In the genomic region with DNA sequence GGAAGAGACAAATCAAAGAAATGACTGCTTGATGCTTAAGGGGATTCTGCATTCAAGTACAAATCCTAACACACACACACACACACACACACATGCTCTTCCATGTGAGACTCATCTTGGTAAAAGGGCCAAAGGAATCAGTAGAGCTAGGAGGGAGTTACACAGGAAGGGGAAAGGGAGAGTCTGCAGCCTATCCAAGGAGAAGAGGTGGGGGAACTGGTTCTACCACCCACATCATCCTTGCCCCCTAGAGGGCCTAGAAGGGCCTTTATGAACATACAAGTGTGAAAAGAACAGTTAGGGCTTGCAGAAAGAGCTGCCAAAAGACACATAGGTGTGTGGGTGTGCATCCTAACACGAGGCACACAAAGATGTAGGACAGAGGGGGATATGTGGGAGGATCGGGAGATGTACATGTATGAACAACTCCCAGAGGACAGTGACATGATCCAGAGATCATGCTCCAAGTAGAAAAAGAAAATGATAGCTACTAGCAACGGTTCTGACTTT, we compare ENCODE assay signal across 15 mouse cellular contexts. TPM values are rescaled to one million over a fixed set of nuclear protein-coding genes. Genes with fewer than 3 reads are reported as not detected.
DNase-seq lines count a peak whose midpoint lies in the region; ATAC-seq lines count a peak whose summit lies in the region.
"Had no signal": no experiment of that assay in that cellular context is flagged by ENCODE, and none has a peak within 500 bp of the region (broad histone marks: within the 10 kb centered on the region; RNA-seq: fewer than 3 reads in every experiment).

No protein-coding gene starts in this region.

- no peak overlapping the region for H3K4me3 ChIP-seq in heart, embryonic 14.5 days (ENCODE audit: control insufficient read depth in 1 of 2, insufficient read depth in 1 of 2, low read depth in 1 of 2, low read length in 2 of 2)
- H3K4me3 ChIP-seq in heart, embryonic 10.5 days = no peak overlapping the region
- H3K4me3 ChIP-seq in lung, embryonic 15.5 days = no peak overlapping the region
- H3K4me3 ChIP-seq in embryonic facial prominence, embryonic 15.5 days (replicated peaks) = no peak overlapping the region
- no peak overlapping the region for H3K4me3 ChIP-seq in stomach, embryonic 16.5 days (replicated peaks; ENCODE audit: low read length)
- H3K4me3 ChIP-seq: forebrain, embryonic 13.5 days; hindbrain, embryonic 15.5 days; layer of hippocampus, adult 2 months; midbrain, embryonic 13.5 days had no signal

- no peak overlapping the region for H3K4me2 ChIP-seq in heart, embryonic 14.5 days (ENCODE audit: low read length)
- no peak overlapping the region for H3K4me2 ChIP-seq in lung, embryonic 15.5 days
- no peak overlapping the region for H3K4me2 ChIP-seq in embryonic facial prominence, embryonic 15.5 days (replicated peaks)
- no peak overlapping the region for H3K4me2 ChIP-seq in stomach, embryonic 16.5 days (ENCODE audit: low read depth, low read length)
- H3K4me2 ChIP-seq: forebrain, embryonic 13.5 days; hindbrain, embryonic 15.5 days; midbrain, embryonic 13.5 days had no signal

- intact Hi-C loops in left cerebral cortex, postnatal 10 days (cut with DNase I) = no loop called here

- DNase-seq in heart, embryonic 10.5 days (ENCODE audit: low spot score) = no peak
- DNase-seq in lung, postnatal 14 days = no peak
- DNase-seq in left cerebral cortex, postnatal 10 days (ENCODE audit: extremely low spot score in 1 of 2, low spot score in 2 of 2) = no peak
- DNase-seq: cerebellum, adult 11 months; layer of hippocampus, postnatal 36 days had no signal

- peak overlapping the region; percentile 13 to 19; a peak in 1 of 4 replicates for H3K27ac ChIP-seq in heart, embryonic 14.5 days (replicated peaks in 1 of 2; ENCODE audit: control insufficient read depth in 1 of 2, insufficient read depth in 1 of 2, low read depth in 2 of 2, low read length in 2 of 2)
- no peak overlapping the region for H3K27ac ChIP-seq in heart, embryonic 10.5 days
- peak overlapping the region; percentile 8; the same call in 1 of the 2 replicates for H3K27ac ChIP-seq in lung, embryonic 15.5 days
- H3K27ac ChIP-seq in embryonic facial prominence, embryonic 15.5 days (replicated peaks) = peak overlapping the region; percentile 55
- H3K27ac ChIP-seq in stomach, embryonic 16.5 days (ENCODE audit: low read length) = peak overlapping the region; percentile 38; the same call in 1 of the 2 replicates
- H3K27ac ChIP-seq: forebrain, embryonic 13.5 days; hindbrain, embryonic 15.5 days; midbrain, embryonic 13.5 days had no signal

- H3K27me3 ChIP-seq in heart, embryonic 14.5 days (ENCODE audit: control insufficient read depth, insufficient read depth, low read length) = no peaks in the 10 kb centered on the region
- no peaks in the 10 kb centered on the region for H3K27me3 ChIP-seq in heart, embryonic 10.5 days (ENCODE audit: insufficient read depth, poor library complexity, severe bottlenecking)
- no peaks in the 10 kb centered on the region for H3K27me3 ChIP-seq in lung, embryonic 15.5 days
- no peaks in the 10 kb centered on the region for H3K27me3 ChIP-seq in embryonic facial prominence, embryonic 15.5 days
- no peaks in the 10 kb centered on the region for H3K27me3 ChIP-seq in stomach, embryonic 16.5 days (ENCODE audit: control insufficient read depth, insufficient read depth, low read length)
- H3K27me3 ChIP-seq: forebrain, embryonic 13.5 days; hindbrain, embryonic 15.5 days; midbrain, embryonic 13.5 days had no signal

- no peaks in the 10 kb centered on the region for H3K9me3 ChIP-seq in heart, embryonic 14.5 days (ENCODE audit: control insufficient read depth, low read length)
- H3K9me3 ChIP-seq in heart, embryonic 10.5 days = no peaks in the 10 kb centered on the region
- H3K9me3 ChIP-seq in lung, embryonic 15.5 days = no peaks in the 10 kb centered on the region
- no peaks in the 10 kb centered on the region for H3K9me3 ChIP-seq in embryonic facial prominence, embryonic 15.5 days (replicated peaks)
- no peaks in the 10 kb centered on the region for H3K9me3 ChIP-seq in stomach, embryonic 16.5 days (replicated peaks; ENCODE audit: control insufficient read depth, low read length)
- H3K9me3 ChIP-seq: forebrain, embryonic 13.5 days; hindbrain, embryonic 15.5 days; midbrain, embryonic 13.5 days had no signal

- H3K9ac ChIP-seq in heart, embryonic 14.5 days (ENCODE audit: low read length) = no peak overlapping the region
- H3K9ac ChIP-seq in lung, embryonic 15.5 days = no peak overlapping the region
- no peak overlapping the region for H3K9ac ChIP-seq in embryonic facial prominence, embryonic 15.5 days
- H3K9ac ChIP-seq in stomach, embryonic 16.5 days (ENCODE audit: low read length) = no peak overlapping the region
- H3K9ac ChIP-seq: forebrain, embryonic 13.5 days; hindbrain, embryonic 15.5 days; liver, postnatal 0 days; midbrain, embryonic 13.5 days had no signal

- ATAC-seq in heart, embryonic 14.5 days (ENCODE audit: insufficient number of reproducible peaks, insufficient read depth, low FRiP score, low read depth) = no peak
- no peak for ATAC-seq in lung, embryonic 15.5 days (ENCODE audit: borderline replicate concordance, extremely low read depth, low FRiP score, low TSS enrichment)
- ATAC-seq in embryonic facial prominence, embryonic 15.5 days (ENCODE audit: insufficient number of reproducible peaks, low FRiP score, low TSS enrichment, low read depth) = no peak
- ATAC-seq in stomach, embryonic 16.5 days (ENCODE audit: insufficient read depth, low FRiP score) = no peak
- ATAC-seq: activated CD4-positive, CD25-positive, alpha-beta regulatory T cell, adult 4 months had no signal

- H3K36me3 ChIP-seq in heart, embryonic 14.5 days (ENCODE audit: control insufficient read depth, insufficient read depth, low read length) = peaks cover 91% of the 10 kb centered on the region
- H3K36me3 ChIP-seq in heart, embryonic 10.5 days = peaks cover 79% of the 10 kb centered on the region
- peaks cover 85% of the 10 kb centered on the region for H3K36me3 ChIP-seq in lung, embryonic 15.5 days
- peaks cover 78% of the 10 kb centered on the region for H3K36me3 ChIP-seq in embryonic facial prominence, embryonic 15.5 days
- H3K36me3 ChIP-seq in stomach, embryonic 16.5 days (ENCODE audit: control insufficient read depth, insufficient read depth, low read length) = peaks cover 22% of the 10 kb centered on the region; the same call in 1 of the 2 replicates

- 88% methylated on average over 3 of the region's 3 CpGs for WGBS in heart, embryonic 14.5 days
- 88% methylated on average over 3 of the region's 3 CpGs for WGBS in heart, embryonic 10.5 days
- 86% methylated on average over 3 of the region's 3 CpGs for WGBS in lung, embryonic 15.5 days
- WGBS in embryonic facial prominence, embryonic 15.5 days = 63% methylated on average over 3 of the region's 3 CpGs
- WGBS in stomach, embryonic 16.5 days = 82% methylated on average over 3 of the region's 3 CpGs

- peaks cover 6 to 14% of the 10 kb centered on the region in 2 experiments; a peak in 3 of 4 replicates for H3K4me1 ChIP-seq in heart, embryonic 14.5 days (ENCODE audit: control insufficient read depth in 2 of 2, insufficient read depth in 2 of 2, low read length in 2 of 2)
- peaks cover 13% of the 10 kb centered on the region for H3K4me1 ChIP-seq in heart, embryonic 10.5 days
- peaks cover 17% of the 10 kb centered on the region for H3K4me1 ChIP-seq in lung, embryonic 15.5 days
- peaks cover 20% of the 10 kb centered on the region for H3K4me1 ChIP-seq in embryonic facial prominence, embryonic 15.5 days
- H3K4me1 ChIP-seq in stomach, embryonic 16.5 days (ENCODE audit: control insufficient read depth, insufficient read depth, low read length) = 0 out of 2 replicates have a peak, but pooled peaks cover 10% of the 10 kb centered on the region
- H3K4me1 ChIP-seq: forebrain, embryonic 13.5 days; hindbrain, embryonic 15.5 days; midbrain, embryonic 13.5 days had no signal

RNA-seq across cellular contexts. Expression of a gene that starts 58.0 kb away (rescaled TPM):
- polyA plus RNA-seq in heart, embryonic 14.5 days (2014; fragmentation: Nextera tagmentation; extraction: Ambion mirVana) = 27.7 and 27.8 TPM in 2 replicates
- 31.1 and 33.3 TPM in 2 replicates for polyA plus RNA-seq in heart, embryonic 10.5 days (2016; fragmentation: Nextera tagmentation; extraction: Ambion mirVana)
- polyA plus RNA-seq in lung, embryonic 15.5 days (2015; fragmentation: Nextera tagmentation; extraction: Ambion mirVana) = 40.1 and 46.4 TPM in 2 replicates
- 36.6 and 37.9 TPM in 2 replicates for polyA plus RNA-seq in embryonic facial prominence, embryonic 15.5 days (2015; fragmentation: Nextera tagmentation; extraction: Ambion mirVana)
- 33.8 and 35.1 TPM in 2 replicates for polyA plus RNA-seq in stomach, embryonic 16.5 days (2015; fragmentation: Nextera tagmentation; extraction: Ambion mirVana)
- total RNA-seq in left cerebral cortex, postnatal 10 days (2021) = 10 to 100 TPM; 35.9 to 37.5 TPM
